Mouse (Mus musculus) layer of hippocampus, adult 9-11 months (tissue): ENCODE results near the gene Nedd8.

ENCODE experiments used
- DNase-seq: peaks from one replicate; pipeline ENCODE4 v3.0.0; 2022

The Nedd8 gene

DNA sequence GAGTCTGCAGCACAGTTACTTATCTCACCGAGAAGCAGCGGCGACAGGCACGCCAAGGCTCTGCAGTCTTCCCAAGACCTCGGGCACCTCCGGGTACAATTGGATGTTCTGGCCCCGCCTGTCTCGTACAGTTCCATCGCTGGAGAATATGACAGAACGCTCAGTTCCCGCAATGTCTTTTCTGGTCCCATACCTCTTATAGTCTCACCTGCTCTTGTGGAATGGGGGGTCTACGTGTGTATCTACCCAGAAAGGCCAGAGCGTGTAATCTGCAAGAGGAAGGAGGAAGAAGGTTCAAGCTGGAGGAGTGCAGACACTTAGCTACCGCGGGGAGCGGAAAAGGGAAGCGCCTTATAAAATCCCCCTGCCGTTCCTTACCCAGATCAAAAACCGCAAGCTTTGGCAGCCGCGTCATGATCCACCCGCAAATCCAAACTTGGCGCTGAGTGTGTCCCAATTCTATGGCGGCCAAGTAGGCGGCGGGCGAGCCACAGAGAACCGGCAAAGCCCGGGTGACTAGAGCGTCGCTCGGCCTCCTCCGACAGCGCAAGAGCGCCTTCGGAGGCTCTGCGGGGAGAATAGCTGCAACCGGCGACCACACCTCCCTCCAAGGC, 11.9 kb downstream of the Nedd8 start, which contains the start of gene Mdp1:
Gene Mdp1 (minus strand): TSS at position 549 of the 614 bp plus-strand sequence.
- DNase-seq = peak; percentile 82

DNA sequence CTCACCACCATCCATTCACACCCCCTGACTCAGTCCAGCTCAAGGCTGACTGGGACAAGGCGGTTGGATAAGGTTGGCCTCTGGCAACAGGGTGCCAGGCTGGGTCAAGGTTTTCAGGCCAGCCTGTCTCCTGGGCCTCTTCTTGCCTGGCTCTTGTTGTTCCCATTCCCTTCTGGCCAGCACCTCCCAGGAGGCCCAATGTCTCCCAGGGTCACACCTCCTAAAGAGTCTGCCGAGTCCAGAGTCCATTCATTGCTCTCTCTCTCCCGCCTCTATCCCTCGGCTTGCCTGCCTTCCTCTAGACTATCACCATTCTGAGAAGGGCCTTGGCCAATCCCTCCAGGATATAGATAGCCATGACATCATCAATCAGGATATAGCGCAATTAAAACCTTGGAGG, 13.9 kb downstream of the Nedd8 start:
- DNase-seq = no peak

DNA sequence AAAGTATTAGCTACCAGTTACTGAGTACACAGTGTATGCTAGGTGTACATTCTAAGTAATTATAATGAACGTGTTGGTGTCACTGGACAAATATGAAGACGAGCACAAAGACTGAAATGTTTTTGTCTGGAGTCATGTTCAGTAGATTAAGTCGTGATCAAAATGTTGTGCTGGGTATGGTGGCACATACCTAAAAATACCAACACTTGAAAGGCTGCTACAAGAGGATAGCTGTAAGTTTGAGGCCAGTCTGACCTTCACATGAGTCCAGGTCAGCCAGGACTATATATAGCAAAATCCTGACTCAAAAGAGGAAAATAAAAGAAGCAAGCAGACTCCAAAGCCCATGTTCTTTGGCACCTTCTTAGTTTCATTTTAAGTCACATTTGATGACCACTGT, 15.0 kb downstream of the Nedd8 start:
- no peak for DNase-seq

- DNase-seq = no peak
Observed at GRCm38 (mm10) chr14:55651528-55651927, 20.4 kb downstream of the Nedd8 start.

DNA sequence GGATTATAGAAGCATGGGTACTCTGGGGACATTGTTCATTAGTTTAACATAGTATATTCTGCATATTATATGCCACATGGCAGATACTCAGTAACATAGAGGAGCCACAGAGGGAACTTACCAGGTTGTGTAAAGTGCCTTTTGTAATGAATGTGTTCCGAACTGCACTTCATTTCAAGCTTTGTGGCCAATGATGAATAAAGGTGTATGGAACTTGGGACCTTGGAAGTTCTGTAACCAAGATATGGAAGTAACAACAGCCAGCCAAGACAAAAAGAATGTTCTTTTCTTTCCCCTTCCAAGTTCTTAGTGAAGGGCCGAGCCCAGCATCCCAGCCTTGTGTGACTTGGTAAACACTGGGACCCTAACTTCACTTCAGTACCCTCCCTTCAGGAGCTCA, 22.0 kb downstream of the Nedd8 start, which contains the start of gene Tssk4:
Gene Tssk4 (plus strand): TSS at position 301 of the 400 bp plus-strand sequence.
- DNase-seq = no peak

- no peak for DNase-seq
Observed at GRCm38 (mm10) chr14:55644261-55644888, 27.5 kb downstream of the Nedd8 start.

DNA sequence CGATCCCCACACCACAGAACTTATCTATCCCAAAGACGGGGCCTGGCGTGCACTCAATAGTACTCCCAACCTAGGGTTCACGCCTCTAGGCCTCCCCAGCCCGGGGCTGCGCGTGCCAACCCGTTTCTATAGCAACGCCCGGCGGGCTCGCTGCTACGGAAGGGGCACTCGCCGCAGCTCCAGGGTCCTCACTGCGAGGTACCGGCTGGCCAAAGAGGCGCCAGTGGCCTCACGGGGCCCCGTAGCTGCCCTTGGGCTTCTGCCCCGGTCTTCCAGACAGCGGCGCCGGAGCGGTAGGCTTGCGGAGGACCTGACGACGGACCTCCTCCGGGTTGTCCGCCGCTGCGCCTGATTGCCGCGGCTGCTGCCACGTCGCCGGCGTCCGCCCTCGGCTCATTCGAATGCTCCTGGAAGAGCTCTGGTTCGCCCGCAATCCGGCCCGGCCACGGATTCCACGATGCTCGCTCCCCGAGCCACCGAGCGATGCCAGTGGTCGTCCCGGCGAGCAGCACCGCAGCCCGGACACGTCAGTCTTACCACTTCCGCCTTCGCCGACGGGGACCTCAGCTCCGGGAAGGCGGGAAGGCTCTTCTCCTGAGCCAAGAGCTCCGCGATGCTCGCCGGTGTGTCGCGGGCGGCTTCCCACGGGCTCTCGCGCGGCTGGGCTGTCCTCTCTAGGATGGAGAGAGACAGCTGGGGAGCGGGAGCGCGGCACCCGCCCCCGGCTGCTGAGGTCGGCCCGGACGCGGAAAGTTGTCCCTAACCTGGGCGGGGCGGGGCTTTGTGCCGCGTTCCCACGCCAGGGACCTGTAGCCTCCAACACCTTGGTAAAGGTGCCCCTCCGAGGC, 28.6 kb downstream of the Nedd8 start, which contains the start of gene Tm9sf1:
Gene Tm9sf1 (minus strand): TSS at position 747 of the 848 bp plus-strand sequence.
- DNase-seq = peak; percentile 87

- DNase-seq = no peak
Observed at GRCm38 (mm10) chr14:55642679-55643059, 29.3 kb downstream of the Nedd8 start.

- no peak for DNase-seq
Observed at GRCm38 (mm10) chr14:55641291-55641690, 30.6 kb downstream of the Nedd8 start.

- DNase-seq = no peak
Observed at GRCm38 (mm10) chr14:55640816-55641215, 31.1 kb downstream of the Nedd8 start.

- no peak for DNase-seq
Observed at GRCm38 (mm10) chr14:55637795-55638194, 34.1 kb downstream of the Nedd8 start, which contains the start of gene Gm49378. TSS of gene Gm49378 (minus strand) at chr14:55637895.

- DNase-seq = peak; percentile 92
Observed at GRCm38 (mm10) chr14:55635523-55636007, 36.4 kb downstream of the Nedd8 start, which contains the start of gene Ipo4. TSS of gene Ipo4 (minus strand) at chr14:55635957.

- no peak for DNase-seq
Observed at GRCm38 (mm10) chr14:55634874-55635522, 36.9 kb downstream of the Nedd8 start.

DNA sequence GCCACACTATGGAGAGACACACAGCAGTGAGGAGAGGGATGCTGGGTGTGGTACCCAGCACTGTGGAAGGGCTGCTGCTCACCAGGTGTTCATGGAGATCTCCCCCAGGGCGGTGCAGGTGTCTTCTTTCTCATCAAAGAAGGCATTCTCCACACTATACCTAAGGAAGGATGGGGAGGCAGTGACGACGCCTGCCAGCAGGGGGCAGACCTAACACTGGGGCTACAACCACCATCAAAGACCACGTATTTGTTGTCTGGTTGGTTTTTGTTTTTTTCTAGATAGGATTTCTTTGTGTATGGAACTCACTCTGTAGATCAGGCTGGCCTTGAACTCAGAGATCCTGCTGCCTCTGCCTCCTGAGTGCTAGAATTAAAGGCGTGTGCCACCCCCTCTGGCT, 42.6 kb downstream of the Nedd8 start:
- DNase-seq = no peak

DNA sequence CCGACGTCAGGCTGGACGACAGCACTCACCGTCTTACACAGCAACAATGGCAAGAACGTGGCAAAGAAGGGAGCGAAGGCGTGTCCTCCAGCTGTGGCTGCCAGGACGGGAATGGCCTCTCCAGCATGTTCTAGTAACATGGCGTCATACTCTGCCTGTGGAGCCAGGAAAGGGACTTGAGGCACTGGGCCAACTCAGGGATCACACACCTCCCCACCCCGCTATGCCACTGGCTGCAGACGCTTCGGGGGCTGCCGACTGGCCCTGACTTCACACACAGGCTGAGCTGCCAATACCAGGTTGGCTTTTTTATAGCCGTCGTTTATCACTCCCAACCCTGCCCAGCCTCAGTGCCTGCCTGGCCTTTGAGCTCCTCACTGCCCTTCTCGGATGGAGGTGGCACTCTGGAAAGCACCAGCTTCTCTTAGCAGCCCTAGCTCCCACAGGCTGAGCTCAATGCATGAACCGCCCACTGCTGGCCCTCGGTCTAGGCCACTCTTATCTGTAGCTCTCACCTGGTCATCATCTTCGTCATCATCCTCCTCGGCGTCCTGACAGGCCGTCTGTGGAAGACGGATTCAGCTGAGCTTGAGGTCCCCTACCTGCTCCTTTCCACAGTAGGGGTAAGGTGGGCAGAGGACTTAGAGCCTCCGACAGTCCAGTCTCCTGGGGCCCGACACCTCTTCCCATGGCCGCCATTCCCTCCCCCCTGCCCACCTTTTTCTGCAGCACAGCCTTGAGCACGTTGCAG, 43.7 kb downstream of the Nedd8 start:
- no peak for DNase-seq

DNA sequence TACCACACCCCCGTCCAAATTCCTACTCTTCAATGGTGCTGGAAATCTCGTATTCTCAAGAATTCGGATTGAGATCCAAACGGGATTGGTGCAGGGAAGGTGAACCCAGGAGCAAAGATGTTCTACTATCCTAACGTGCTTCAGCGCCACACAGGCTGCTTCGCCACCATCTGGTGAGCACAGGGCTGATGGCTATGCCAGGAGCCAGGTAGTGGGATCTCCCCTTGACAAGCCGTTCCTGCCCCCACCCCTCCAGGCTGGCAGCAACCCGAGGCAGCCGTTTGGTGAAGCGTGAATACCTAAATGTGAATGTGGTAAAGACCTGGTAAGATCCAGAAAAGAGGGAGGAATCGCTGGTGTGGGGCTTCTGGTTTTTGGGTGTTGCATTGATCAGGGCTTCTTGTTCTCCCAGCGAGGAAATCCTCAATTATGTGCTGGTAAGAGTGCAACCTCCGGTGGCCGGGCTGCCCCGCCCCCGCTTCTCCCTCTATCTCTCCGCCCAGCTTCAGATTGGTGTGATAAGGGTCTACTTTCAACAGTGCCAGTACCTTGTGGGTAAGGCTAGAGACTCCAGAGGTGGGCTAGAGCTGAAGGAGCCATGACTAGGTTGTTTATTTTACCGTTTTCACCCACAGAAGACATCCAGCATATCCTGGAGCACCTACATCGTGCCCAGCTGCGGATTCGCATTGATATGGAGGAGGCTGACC, 53.3 kb downstream of the Nedd8 start:
- DNase-seq = no peak

GRCm38 (mm10) chr14:55617822-55618221, 54.1 kb downstream of the Nedd8 start, which contains the start of gene Rec8:
TSS of gene Rec8 (plus strand) at chr14:55618037.
- no peak for DNase-seq

GRCm38 (mm10) chr14:55616844-55617243, 55.1 kb downstream of the Nedd8 start:
- no peak for DNase-seq

DNA sequence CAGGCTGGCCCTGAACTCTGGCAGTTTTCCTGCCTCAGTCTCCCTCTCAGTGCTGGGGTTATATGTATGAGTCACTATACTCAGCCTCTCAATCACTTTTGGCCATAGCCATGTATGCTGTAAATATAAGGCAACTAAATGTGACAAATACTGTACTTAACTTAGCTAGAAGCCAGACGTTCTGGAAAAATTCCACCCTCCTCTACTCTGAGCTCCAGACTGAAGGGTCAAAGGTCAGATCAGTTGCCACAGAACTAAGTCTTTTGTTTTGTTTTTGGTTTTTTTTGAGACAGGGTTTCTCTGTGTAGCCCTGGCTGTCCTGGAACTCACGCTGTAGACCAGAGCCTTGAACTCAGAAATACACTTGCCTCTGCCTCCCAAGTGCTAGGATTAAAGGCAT, 56.0 kb downstream of the Nedd8 start:
- DNase-seq = no peak

GRCm38 (mm10) chr14:55614565-55615178, 57.3 kb downstream of the Nedd8 start:
- DNase-seq = no peak

- no peak for DNase-seq
Observed at GRCm38 (mm10) chr14:55613346-55613745, 58.6 kb downstream of the Nedd8 start.
